ENCODE assay signal across 15 mouse cellular contexts in the genomic region with DNA sequence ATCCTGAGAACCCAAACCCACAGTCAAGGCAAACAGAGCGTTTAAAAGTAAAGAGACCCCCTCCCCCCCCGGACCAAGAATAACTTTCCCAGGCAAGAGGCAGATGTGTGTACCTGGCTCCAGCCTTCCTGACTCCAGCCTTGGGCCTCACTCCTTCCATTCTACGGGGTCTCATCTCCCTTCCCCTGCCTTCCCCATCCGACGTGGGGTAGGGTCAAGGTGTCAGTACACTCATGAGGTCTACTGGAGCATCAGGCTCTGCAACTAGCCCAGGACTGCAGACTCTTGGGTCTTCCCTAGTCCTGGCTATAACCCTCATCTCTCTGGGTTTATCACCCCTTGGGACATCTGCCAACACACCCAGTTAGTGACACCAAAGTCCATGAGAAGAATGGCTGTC. TPM values are rescaled to one million over a fixed set of nuclear protein-coding genes. Genes with fewer than 3 reads are reported as not detected.
DNase-seq lines count a peak whose midpoint lies in the region; ATAC-seq and TF ChIP-seq lines count a peak whose summit lies in the region.
"Had no signal": no experiment of that assay in that cellular context is flagged by ENCODE, and none has a peak within 500 bp of the region (broad histone marks: within the 10 kb centered on the region; RNA-seq: fewer than 3 reads in every experiment).

No protein-coding gene starts in this region.

- no peak for TF ChIP-seq CTCF in lung, embryonic 14.5 days (IDR thresholded peaks at IDR 0.05; ENCODE audit: low read depth)
- TF ChIP-seq CTCF in G1E (IDR thresholded peaks at IDR 0.05; ENCODE audit: low read depth, low read length) = no peak

- DNase-seq in heart, adult 11 months = peak; percentile 91
- no peak for DNase-seq in heart, adult 18-20 months
- DNase-seq in lung, embryonic 14.5 days = no peak
- DNase-seq in lung, postnatal 25 days (ENCODE audit: low spot score) = no peak
- DNase-seq in G1E (ENCODE audit: low spot score) = no peak
- DNase-seq in kidney, postnatal 10 days = no peak

- H3K36me3 ChIP-seq in lung, embryonic 14.5 days (ENCODE audit: insufficient read depth) = no peaks in the 10 kb centered on the region
- H3K36me3 ChIP-seq in G1E (replicated peaks) = no peaks in the 10 kb centered on the region
- no peaks in the 10 kb centered on the region for H3K36me3 ChIP-seq in liver, embryonic 12.5 days
- H3K36me3 ChIP-seq: embryonic facial prominence, embryonic 12.5 days; hindbrain, embryonic 13.5 days had no signal

- H3K4me3 ChIP-seq in lung, embryonic 14.5 days (ENCODE audit: low read depth, low read length) = no peak overlapping the region
- peak overlapping the region; percentile 13; the same call in 1 of the 2 replicates for H3K4me3 ChIP-seq in G1E (ENCODE audit: low read depth, low read length)
- no peak overlapping the region for H3K4me3 ChIP-seq in liver, embryonic 12.5 days
- H3K4me3 ChIP-seq: embryonic facial prominence, embryonic 12.5 days; hindbrain, embryonic 13.5 days had no signal

- H3K27ac ChIP-seq in lung, embryonic 14.5 days (ENCODE audit: low read depth) = no peak overlapping the region
- no peak overlapping the region for H3K27ac ChIP-seq in liver, embryonic 12.5 days
- H3K27ac ChIP-seq: embryonic facial prominence, embryonic 12.5 days; hindbrain, embryonic 13.5 days had no signal

- no peaks in the 10 kb centered on the region for H3K4me1 ChIP-seq in lung, embryonic 14.5 days (ENCODE audit: insufficient read depth)
- peaks cover 11% of the 10 kb centered on the region for H3K4me1 ChIP-seq in G1E (ENCODE audit: insufficient read depth, low read depth, low read length)
- H3K4me1 ChIP-seq in liver, embryonic 12.5 days = peaks cover 8% of the 10 kb centered on the region
- H3K4me1 ChIP-seq: embryonic facial prominence, embryonic 12.5 days; hindbrain, embryonic 13.5 days had no signal

- WGBS in lung, embryonic 14.5 days = 82% methylated on average over 5 of the region's 5 CpGs
- WGBS in liver, embryonic 12.5 days (ENCODE audit: insufficient replicate concordance) = 50% methylated on average over 5 of the region's 5 CpGs

- no peaks in the 10 kb centered on the region for H3K9me3 ChIP-seq in lung, embryonic 14.5 days (ENCODE audit: low read depth, low read length)
- H3K9me3 ChIP-seq in G1E (replicated peaks) = no peaks in the 10 kb centered on the region
- H3K9me3 ChIP-seq in liver, embryonic 12.5 days (replicated peaks) = no peaks in the 10 kb centered on the region
- H3K9me3 ChIP-seq: embryonic facial prominence, embryonic 12.5 days; hindbrain, embryonic 13.5 days had no signal

- ATAC-seq in lung, embryonic 14.5 days (ENCODE audit: insufficient read depth) = 0 out of 2 replicates have a peak, but pooled peaks have one; percentile 11
- ATAC-seq in G1E (ENCODE audit: extremely low read depth, insufficient number of reproducible peaks, low FRiP score, poor library complexity, severe bottlenecking) = no peak
- no peak for ATAC-seq in liver, embryonic 12.5 days
- no peak for ATAC-seq in megakaryocyte-erythroid progenitor cell, adult 5-6 weeks (replicated peaks; ENCODE audit: low FRiP score, low TSS enrichment, poor library complexity, severe bottlenecking)

- no peaks in the 10 kb centered on the region for H3K27me3 ChIP-seq in lung, embryonic 14.5 days (ENCODE audit: insufficient read depth, low read length)
- H3K27me3 ChIP-seq in G1E (ENCODE audit: insufficient read depth, low read length) = peaks cover 13% of the 10 kb centered on the region
- 0 out of 2 replicates have a peak, but pooled peaks cover 6% of the 10 kb centered on the region for H3K27me3 ChIP-seq in liver, embryonic 12.5 days (replicated peaks)
- H3K27me3 ChIP-seq: embryonic facial prominence, embryonic 12.5 days; hindbrain, embryonic 13.5 days; Patski had no signal

- no peak overlapping the region for H3K9ac ChIP-seq in lung, embryonic 14.5 days
- no peak overlapping the region for H3K9ac ChIP-seq in liver, embryonic 12.5 days
- H3K9ac ChIP-seq: embryonic facial prominence, embryonic 12.5 days; hindbrain, embryonic 13.5 days had no signal

- H3K4me2 ChIP-seq in lung, embryonic 14.5 days = no peak overlapping the region
- peak overlapping the region; percentile 47 for H3K4me2 ChIP-seq in liver, embryonic 12.5 days
- H3K4me2 ChIP-seq: embryonic facial prominence, embryonic 12.5 days had no signal

RNA-seq across cellular contexts. Expression of gene Ms4a10, which starts 5.7 kb away (rescaled TPM):
- not detected for total RNA-seq in heart, adult 18-20 months (2021)
- not detected in 2 replicates for polyA plus RNA-seq in lung, embryonic 14.5 days (2014; fragmentation: Nextera tagmentation; extraction: Ambion mirVana)
- total RNA-seq in G1E (2014; fragmentation: Nextera tagmentation) (not detected in 2 replicates), G1E (2017) (not detected in 2 replicates)
- 0.05 TPM in 1 of 2 replicates, not detected in the other for polyA plus RNA-seq in G1E (2012)
- polyA plus RNA-seq in liver, embryonic 12.5 days (2016; fragmentation: Nextera tagmentation; extraction: Ambion mirVana) = not detected in 2 replicates
- total RNA-seq in megakaryocyte-erythroid progenitor cell, adult 5-6 weeks (2014; fragmentation: Nextera tagmentation) = not detected in 2 replicates
- not detected in 2 replicates for total RNA-seq in megakaryocyte-erythroid progenitor cell, adult 5-6 weeks (2017)
- total RNA-seq: granulocyte monocyte progenitor cell, adult 5-6 weeks had no signal
- polyA plus RNA-seq: embryonic facial prominence, embryonic 12.5 days; hindbrain, embryonic 13.5 days; limb, embryonic 11.5 days; lung, embryonic 16.5 days; Patski had no signal

RNA-seq across cellular contexts. Expression of gene Ms4a15, which starts 12.8 kb away (rescaled TPM):
- not detected for total RNA-seq in heart, adult 18-20 months (2021)
- not detected in 2 replicates for polyA plus RNA-seq in lung, embryonic 14.5 days (2014; fragmentation: Nextera tagmentation; extraction: Ambion mirVana)
- not detected in 2 replicates for total RNA-seq in G1E (2014; fragmentation: Nextera tagmentation)
- total RNA-seq in G1E (2017) = 0.29 TPM in 1 of 2 replicates, not detected in the other
- polyA plus RNA-seq in G1E (2012) = 0.29 TPM in 1 of 2 replicates, not detected in the other
- polyA plus RNA-seq in liver, embryonic 12.5 days (2016; fragmentation: Nextera tagmentation; extraction: Ambion mirVana) = not detected in 2 replicates
- not detected in 2 replicates for total RNA-seq in megakaryocyte-erythroid progenitor cell, adult 5-6 weeks (2014; fragmentation: Nextera tagmentation)
- total RNA-seq in megakaryocyte-erythroid progenitor cell, adult 5-6 weeks (2017) = not detected in 2 replicates
- total RNA-seq: granulocyte monocyte progenitor cell, adult 5-6 weeks had no signal
- polyA plus RNA-seq: embryonic facial prominence, embryonic 12.5 days; hindbrain, embryonic 13.5 days; limb, embryonic 11.5 days; lung, embryonic 16.5 days; Patski; urinary bladder, adult 2 months had no signal

RNA-seq across cellular contexts. Expression of gene Ccdc86, which starts 31.1 kb away (rescaled TPM):
- 1 to 10 TPM; 6.5 TPM for total RNA-seq in heart, adult 18-20 months (2021)
- 28.5 and 32.7 TPM in 2 replicates for polyA plus RNA-seq in lung, embryonic 14.5 days (2014; fragmentation: Nextera tagmentation; extraction: Ambion mirVana)
- total RNA-seq in G1E (2014; fragmentation: Nextera tagmentation) (18.8 and 21.2 TPM in 2 replicates), G1E (2017) (10.0 and 10.1 TPM in 2 replicates)
- 45.7 and 51.6 TPM in 2 replicates for polyA plus RNA-seq in G1E (2012)
- 31.9 and 32.9 TPM in 2 replicates for polyA plus RNA-seq in liver, embryonic 12.5 days (2016; fragmentation: Nextera tagmentation; extraction: Ambion mirVana)
- 24.8 and 30.6 TPM in 2 replicates for total RNA-seq in megakaryocyte-erythroid progenitor cell, adult 5-6 weeks (2014; fragmentation: Nextera tagmentation)
- 21.0 and 26.2 TPM in 2 replicates for total RNA-seq in megakaryocyte-erythroid progenitor cell, adult 5-6 weeks (2017)

RNA-seq across cellular contexts. Expression of gene Ms4a18, which starts 37.6 kb away (rescaled TPM):
- not detected for total RNA-seq in heart, adult 18-20 months (2021)
- not detected in 2 replicates for polyA plus RNA-seq in lung, embryonic 14.5 days (2014; fragmentation: Nextera tagmentation; extraction: Ambion mirVana)
- total RNA-seq in G1E (2014; fragmentation: Nextera tagmentation) (not detected in 2 replicates), G1E (2017) (not detected in 2 replicates)
- not detected in 2 replicates for polyA plus RNA-seq in G1E (2012)
- polyA plus RNA-seq in liver, embryonic 12.5 days (2016; fragmentation: Nextera tagmentation; extraction: Ambion mirVana) = not detected in 2 replicates
- total RNA-seq in megakaryocyte-erythroid progenitor cell, adult 5-6 weeks (2014; fragmentation: Nextera tagmentation) = not detected in 2 replicates
- total RNA-seq in megakaryocyte-erythroid progenitor cell, adult 5-6 weeks (2017) = not detected in 2 replicates
- total RNA-seq: granulocyte monocyte progenitor cell, adult 5-6 weeks had no signal
- polyA plus RNA-seq: embryonic facial prominence, embryonic 12.5 days; hindbrain, embryonic 13.5 days; limb, embryonic 11.5 days; lung, embryonic 16.5 days; Patski; urinary bladder, adult 2 months had no signal

RNA-seq across cellular contexts. Expression of gene Ptgdr2, which starts 43.2 kb away (rescaled TPM):
- total RNA-seq in heart, adult 18-20 months (2021) = not detected
- polyA plus RNA-seq in lung, embryonic 14.5 days (2014; fragmentation: Nextera tagmentation; extraction: Ambion mirVana) = not detected in 2 replicates
- total RNA-seq in G1E (2014; fragmentation: Nextera tagmentation) (not detected in 2 replicates), G1E (2017) (0.12 TPM in 1 of 2 replicates, not detected in the other)
- polyA plus RNA-seq in G1E (2012) = not detected in 2 replicates
- 0.05 and 0.06 TPM in 2 replicates for polyA plus RNA-seq in liver, embryonic 12.5 days (2016; fragmentation: Nextera tagmentation; extraction: Ambion mirVana)
- total RNA-seq in megakaryocyte-erythroid progenitor cell, adult 5-6 weeks (2014; fragmentation: Nextera tagmentation) = not detected in 2 replicates
- not detected in 2 replicates for total RNA-seq in megakaryocyte-erythroid progenitor cell, adult 5-6 weeks (2017)
- total RNA-seq: granulocyte monocyte progenitor cell, adult 5-6 weeks had no signal
- polyA plus RNA-seq: limb, embryonic 11.5 days had no signal
